Mouse (Mus musculus): ENCODE data around the gene Sept7. TPM values are rescaled to one million over a fixed set of nuclear protein-coding genes. Genes with fewer than 3 reads are reported as not detected.

Sept7 gene
- polyA plus RNA-seq, 1 experiment = 2.4 TPM

- Histone ChIP-seq H3K36me3 (ENCODE audit: control insufficient read depth, insufficient read depth, low read length) (peaks cover 2% of the 10 kb centered on the region; the same call in 1 of the 2 replicates), H3K4me3 (ENCODE audit: low read depth, low read length) (no peak overlapping the region), H3K27ac (ENCODE audit: insufficient read depth, low read depth, low read length) (no peak overlapping the region), H3K4me1 (ENCODE audit: control insufficient read depth, insufficient read depth, insufficient read length, low read length) (no peaks in the 10 kb centered on the region), H3K27me3 (ENCODE audit: control insufficient read depth, insufficient read depth, low read length) (no peaks in the 10 kb centered on the region)
- TF ChIP-seq CTCF (IDR thresholded peaks at IDR 0.05; ENCODE audit: extremely low read depth, insufficient read length, insufficient replicate concordance, low read depth, low read length) (no peak), POLR2A (IDR thresholded peaks at IDR 0.05; ENCODE audit: low read depth, low read length) (no peak)
- WGBS = 90% methylated on average over 3 of the region's 3 CpGs
Measured at GRCm38 (mm10) chr9:25260411-25260810, 8.2 kb downstream of the Sept7 start.

- no peaks in the 10 kb centered on the region for H3K4me1 ChIP-seq (ENCODE audit: control insufficient read depth, insufficient read depth, insufficient read length, low read length)
- H3K4me3 ChIP-seq (ENCODE audit: low read depth, low read length) = no peak overlapping the region
- no peak overlapping the region for H3K27ac ChIP-seq (ENCODE audit: insufficient read depth, low read depth, low read length)
- no peaks in the 10 kb centered on the region for H3K27me3 ChIP-seq (ENCODE audit: control insufficient read depth, insufficient read depth, low read length)
- H3K36me3 ChIP-seq (ENCODE audit: control insufficient read depth, insufficient read depth, low read length) = peaks cover 5% of the 10 kb centered on the region
- TF ChIP-seq POLR2A (IDR thresholded peaks at IDR 0.05; ENCODE audit: low read depth, low read length) (no peak), CTCF (IDR thresholded peaks at IDR 0.05; ENCODE audit: extremely low read depth, insufficient read length, insufficient replicate concordance, low read depth, low read length) (no peak)
Measured at GRCm38 (mm10) chr9:25260979-25261378, 8.7 kb downstream of the Sept7 start.

- no peak for TF ChIP-seq CTCF (IDR thresholded peaks at IDR 0.05; ENCODE audit: extremely low read depth, insufficient read length, insufficient replicate concordance, low read depth, low read length)
- TF ChIP-seq POLR2A (IDR thresholded peaks at IDR 0.05; ENCODE audit: low read depth, low read length) = no peak
- H3K4me3 ChIP-seq (ENCODE audit: low read depth, low read length) = no peak overlapping the region
- no peak overlapping the region for H3K27ac ChIP-seq (ENCODE audit: insufficient read depth, low read depth, low read length)
- H3K36me3 ChIP-seq (ENCODE audit: control insufficient read depth, insufficient read depth, low read length) = peaks cover 8% of the 10 kb centered on the region
- no peaks in the 10 kb centered on the region for H3K4me1 ChIP-seq (ENCODE audit: control insufficient read depth, insufficient read depth, insufficient read length, low read length)
- WGBS = 79% methylated on average over 1 of the region's 1 CpGs
- no peaks in the 10 kb centered on the region for H3K27me3 ChIP-seq (ENCODE audit: control insufficient read depth, insufficient read depth, low read length)
Measured at GRCm38 (mm10) chr9:25262087-25262486, 9.8 kb downstream of the Sept7 start.

GRCm38 (mm10) chr9:25265795-25266194 lies 13.6 kb downstream of the Sept7 start:
- no peak for TF ChIP-seq POLR2A (IDR thresholded peaks at IDR 0.05; ENCODE audit: low read depth, low read length)
- no peak for TF ChIP-seq CTCF (IDR thresholded peaks at IDR 0.05; ENCODE audit: extremely low read depth, insufficient read length, insufficient replicate concordance, low read depth, low read length)
- 90% methylated on average over 4 of the region's 4 CpGs for WGBS
- peaks cover 23% of the 10 kb centered on the region for H3K36me3 ChIP-seq (ENCODE audit: control insufficient read depth, insufficient read depth, low read length)
- no peaks in the 10 kb centered on the region for H3K27me3 ChIP-seq (ENCODE audit: control insufficient read depth, insufficient read depth, low read length)
- no peak overlapping the region for H3K4me3 ChIP-seq (ENCODE audit: low read depth, low read length)
- no peaks in the 10 kb centered on the region for H3K4me1 ChIP-seq (ENCODE audit: control insufficient read depth, insufficient read depth, insufficient read length, low read length)
- H3K27ac ChIP-seq (ENCODE audit: insufficient read depth, low read depth, low read length) = no peak overlapping the region

- no peaks in the 10 kb centered on the region for H3K27me3 ChIP-seq (ENCODE audit: control insufficient read depth, insufficient read depth, low read length)
- H3K4me1 ChIP-seq (ENCODE audit: control insufficient read depth, insufficient read depth, insufficient read length, low read length) = no peaks in the 10 kb centered on the region
- 84% methylated on average over 3 of the region's 3 CpGs for WGBS
- H3K27ac ChIP-seq (ENCODE audit: insufficient read depth, low read depth, low read length) = no peak overlapping the region
- H3K4me3 ChIP-seq (ENCODE audit: low read depth, low read length) = no peak overlapping the region
- TF ChIP-seq POLR2A (IDR thresholded peaks at IDR 0.05; ENCODE audit: low read depth, low read length) = no peak
- H3K36me3 ChIP-seq (ENCODE audit: control insufficient read depth, insufficient read depth, low read length) = peaks cover 28% of the 10 kb centered on the region
Measured at GRCm38 (mm10) chr9:25267133-25267532, 14.9 kb downstream of the Sept7 start.

- TF ChIP-seq POLR2A (IDR thresholded peaks at IDR 0.05; ENCODE audit: low read depth, low read length) = no peak
- no peak for TF ChIP-seq CTCF (IDR thresholded peaks at IDR 0.05; ENCODE audit: extremely low read depth, insufficient read length, insufficient replicate concordance, low read depth, low read length)
- H3K27me3 ChIP-seq (ENCODE audit: control insufficient read depth, insufficient read depth, low read length) = no peaks in the 10 kb centered on the region
- WGBS = 55% methylated on average over 2 of the region's 2 CpGs
- H3K4me1 ChIP-seq (ENCODE audit: control insufficient read depth, insufficient read depth, insufficient read length, low read length) = no peaks in the 10 kb centered on the region
- no peak overlapping the region for H3K4me3 ChIP-seq (ENCODE audit: low read depth, low read length)
- H3K27ac ChIP-seq (ENCODE audit: insufficient read depth, low read depth, low read length) = no peak overlapping the region
- peaks cover 28% of the 10 kb centered on the region for H3K36me3 ChIP-seq (ENCODE audit: control insufficient read depth, insufficient read depth, low read length)
Measured at GRCm38 (mm10) chr9:25267574-25267973, 15.3 kb downstream of the Sept7 start.

- no peak overlapping the region for H3K4me3 ChIP-seq (ENCODE audit: low read depth, low read length)
- no peak for TF ChIP-seq CTCF (IDR thresholded peaks at IDR 0.05; ENCODE audit: extremely low read depth, insufficient read length, insufficient replicate concordance, low read depth, low read length)
- no peak for TF ChIP-seq POLR2A (IDR thresholded peaks at IDR 0.05; ENCODE audit: low read depth, low read length)
- WGBS = 90% methylated on average over 2 of the region's 2 CpGs
Measured at GRCm38 (mm10) chr9:25271902-25272301, 19.7 kb downstream of the Sept7 start.

GRCm38 (mm10) chr9:25289796-25290195 lies 37.6 kb downstream of the Sept7 start:
- WGBS = 79% methylated on average over 1 of the region's 1 CpGs
- TF ChIP-seq POLR2A (IDR thresholded peaks at IDR 0.05; ENCODE audit: low read depth, low read length) (no peak), CTCF (IDR thresholded peaks at IDR 0.05; ENCODE audit: extremely low read depth, insufficient read length, insufficient replicate concordance, low read depth, low read length) (no peak)
- no peaks in the 10 kb centered on the region for H3K4me1 ChIP-seq (ENCODE audit: control insufficient read depth, insufficient read depth, insufficient read length, low read length)
- H3K27me3 ChIP-seq (ENCODE audit: control insufficient read depth, insufficient read depth, low read length) = no peaks in the 10 kb centered on the region
- H3K4me3 ChIP-seq (ENCODE audit: low read depth, low read length) = no peak overlapping the region
- peaks cover 11% of the 10 kb centered on the region for H3K36me3 ChIP-seq (ENCODE audit: control insufficient read depth, insufficient read depth, low read length)
- no peak overlapping the region for H3K27ac ChIP-seq (ENCODE audit: insufficient read depth, low read depth, low read length)

More at GRCm38 (mm10) chr9:25271902-25272301, 19.7 kb downstream of the Sept7 start:
- Histone ChIP-seq H3K4me1 (ENCODE audit: control insufficient read depth, insufficient read depth, insufficient read length, low read length) (no peaks in the 10 kb centered on the region), H3K27ac (ENCODE audit: insufficient read depth, low read depth, low read length) (no peak overlapping the region), H3K27me3 (ENCODE audit: control insufficient read depth, insufficient read depth, low read length) (no peaks in the 10 kb centered on the region), H3K36me3 (ENCODE audit: control insufficient read depth, insufficient read depth, low read length) (peaks cover 23% of the 10 kb centered on the region)

Measured in small intestine, adult 2 months (tissue).